Mouse (Mus musculus): ENCODE results near the gene Elfn2.

DNA sequence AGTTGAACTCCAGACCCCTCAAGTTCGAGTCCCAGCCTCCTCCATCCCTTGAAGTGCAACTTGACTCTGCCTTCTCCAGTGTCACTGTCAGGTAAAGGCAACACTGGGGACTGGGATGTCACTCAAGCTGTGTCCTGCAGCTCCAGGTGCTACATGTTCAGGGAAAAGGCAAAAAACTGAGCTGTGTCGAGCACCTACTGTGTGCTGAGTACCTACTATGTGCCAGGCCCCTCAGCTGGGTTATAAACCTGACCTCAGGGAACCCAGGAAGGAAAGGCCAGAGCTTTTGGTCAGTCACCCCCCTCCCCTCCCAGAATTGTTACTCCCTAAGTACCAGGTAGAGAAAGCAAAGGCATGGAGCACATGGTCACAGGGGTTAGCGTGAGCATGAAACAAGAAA, 19.1 kb downstream of the Elfn2 start:
- TF ChIP-seq CTCF (IDR thresholded peaks at IDR 0.05; ENCODE audit: borderline replicate concordance, control insufficient read depth, extremely low read depth, insufficient read depth, low read length, poor library complexity): no peak
- no peak for TF ChIP-seq POLR2A (IDR thresholded peaks at IDR 0.05; ENCODE audit: control insufficient read depth, extremely low read depth, insufficient read depth, low read length, poor library complexity)

Measured in thymus, adult 2 months (tissue).